Mouse (Mus musculus): Measurements from ENCODE around the gene Itpr2. TPM values are rescaled to one million over a fixed set of nuclear protein-coding genes. Genes with fewer than 3 reads are reported as not detected.

Itpr2 gene
- polyA plus RNA-seq, 1 experiment from 2014 or later = 6.0 TPM

DNA sequence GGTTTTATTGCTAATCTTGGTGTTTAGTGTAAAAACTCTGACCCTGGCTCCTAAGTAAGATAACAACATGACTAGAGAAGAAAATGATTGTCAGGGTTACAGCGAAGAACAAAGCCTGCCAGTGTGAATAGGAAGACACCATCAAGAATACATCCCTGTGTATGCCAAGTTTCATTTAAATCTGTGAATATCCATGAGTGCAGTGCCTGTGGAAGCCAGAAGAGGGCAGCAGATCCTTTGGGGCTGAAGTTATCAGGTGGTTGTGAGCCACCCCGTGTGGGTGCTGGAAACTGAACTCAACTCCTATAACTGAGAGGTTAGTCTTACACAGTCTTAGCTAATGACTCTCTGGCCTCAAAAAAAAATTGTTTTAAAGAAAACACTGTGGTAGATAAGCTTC lies 109.8 kb downstream of the Itpr2 start:
- no peaks in the 10 kb centered on the region for H3K4me1 ChIP-seq (ENCODE audit: control insufficient read depth, insufficient read depth, low read length)
- no peaks in the 10 kb centered on the region for H3K9me3 ChIP-seq (ENCODE audit: control insufficient read depth, low read length)
- WGBS = 85% methylated on average over 2 of the region's 2 CpGs
- no peaks in the 10 kb centered on the region for H3K27me3 ChIP-seq (ENCODE audit: control insufficient read depth, insufficient read depth, low read length)
- ATAC-seq (ENCODE audit: insufficient read depth, low FRiP score, low TSS enrichment) (no peak), DNase-seq (ENCODE audit: low spot score) (no peak)
- H3K36me3 ChIP-seq (ENCODE audit: control insufficient read depth, insufficient read depth, low read length) = no peaks in the 10 kb centered on the region
- no peak overlapping the region for H3K4me2 ChIP-seq (ENCODE audit: low read depth)
- no peak overlapping the region for H3K9ac ChIP-seq (ENCODE audit: low read length)
- H3K4me3 ChIP-seq (ENCODE audit: low read depth, low read length) = no peak overlapping the region
- no peak overlapping the region for H3K27ac ChIP-seq (ENCODE audit: low read depth, low read length)

DNA sequence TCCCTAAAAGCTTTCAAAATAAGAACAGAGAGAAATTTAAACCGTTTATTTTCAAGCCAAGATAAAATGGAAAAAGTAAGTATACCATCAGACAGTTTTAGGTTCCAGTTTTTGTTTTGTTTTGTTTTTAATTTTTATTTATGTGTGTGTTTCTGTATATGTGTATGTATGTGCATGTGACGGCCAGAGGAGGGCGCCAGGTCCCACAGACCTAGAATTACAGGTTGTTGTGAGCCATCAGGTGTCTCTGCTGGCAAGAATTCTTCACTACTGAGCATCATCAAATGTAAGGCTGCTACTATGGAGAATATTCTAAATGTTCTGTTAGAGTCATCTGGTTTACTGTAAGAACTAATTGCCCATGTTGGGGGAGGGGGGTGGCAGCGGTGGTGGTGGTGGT lies 111.9 kb downstream of the Itpr2 start:
- Histone ChIP-seq H3K27ac (ENCODE audit: low read depth, low read length) (no peak overlapping the region), H3K4me3 (ENCODE audit: low read depth, low read length) (no peak overlapping the region), H3K27me3 (ENCODE audit: control insufficient read depth, insufficient read depth, low read length) (no peaks in the 10 kb centered on the region), H3K4me2 (ENCODE audit: low read depth) (no peak overlapping the region), H3K9me3 (ENCODE audit: control insufficient read depth, low read length) (no peaks in the 10 kb centered on the region), H3K36me3 (ENCODE audit: control insufficient read depth, insufficient read depth, low read length) (no peaks in the 10 kb centered on the region), H3K4me1 (ENCODE audit: control insufficient read depth, insufficient read depth, low read length) (no peaks in the 10 kb centered on the region), H3K9ac (ENCODE audit: low read length) (no peak overlapping the region)
- WGBS = 90% methylated on average over 4 of the region's 4 CpGs
- ATAC-seq (ENCODE audit: insufficient read depth, low FRiP score, low TSS enrichment) = no peak
- no peak for DNase-seq (ENCODE audit: low spot score)

DNA sequence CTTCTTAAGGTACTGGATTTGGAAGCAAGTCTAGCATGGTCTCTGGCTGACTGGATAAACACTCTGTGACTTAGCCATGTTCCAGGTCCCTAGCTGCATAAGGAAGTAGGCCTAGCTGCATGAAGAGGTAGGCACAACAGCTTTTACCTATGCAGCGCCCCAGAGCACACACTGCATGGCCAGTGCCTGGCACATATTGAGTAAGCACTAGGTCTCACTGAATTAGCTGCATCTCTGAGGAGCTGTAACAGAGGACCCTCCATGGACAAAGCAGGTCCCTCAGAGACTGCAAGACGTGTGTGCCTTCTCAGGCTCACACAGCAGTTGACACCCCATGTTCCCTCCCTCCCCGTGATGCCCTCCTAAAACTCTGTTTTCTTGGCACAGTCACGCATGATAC lies 114.0 kb downstream of the Itpr2 start:
- H3K4me1 ChIP-seq (ENCODE audit: control insufficient read depth, insufficient read depth, low read length) = no peaks in the 10 kb centered on the region
- no peak overlapping the region for H3K27ac ChIP-seq (ENCODE audit: low read depth, low read length)
- no peak overlapping the region for H3K4me3 ChIP-seq (ENCODE audit: low read depth, low read length)
- H3K27me3 ChIP-seq (ENCODE audit: control insufficient read depth, insufficient read depth, low read length) = no peaks in the 10 kb centered on the region
- no peak overlapping the region for H3K4me2 ChIP-seq (ENCODE audit: low read depth)
- WGBS = 83% methylated on average over 4 of the region's 4 CpGs
- H3K36me3 ChIP-seq (ENCODE audit: control insufficient read depth, insufficient read depth, low read length) = no peaks in the 10 kb centered on the region
- no peak for DNase-seq (ENCODE audit: low spot score)
- ATAC-seq (ENCODE audit: insufficient read depth, low FRiP score, low TSS enrichment) = no peak
- no peaks in the 10 kb centered on the region for H3K9me3 ChIP-seq (ENCODE audit: control insufficient read depth, low read length)
- no peak overlapping the region for H3K9ac ChIP-seq (ENCODE audit: low read length)

DNA sequence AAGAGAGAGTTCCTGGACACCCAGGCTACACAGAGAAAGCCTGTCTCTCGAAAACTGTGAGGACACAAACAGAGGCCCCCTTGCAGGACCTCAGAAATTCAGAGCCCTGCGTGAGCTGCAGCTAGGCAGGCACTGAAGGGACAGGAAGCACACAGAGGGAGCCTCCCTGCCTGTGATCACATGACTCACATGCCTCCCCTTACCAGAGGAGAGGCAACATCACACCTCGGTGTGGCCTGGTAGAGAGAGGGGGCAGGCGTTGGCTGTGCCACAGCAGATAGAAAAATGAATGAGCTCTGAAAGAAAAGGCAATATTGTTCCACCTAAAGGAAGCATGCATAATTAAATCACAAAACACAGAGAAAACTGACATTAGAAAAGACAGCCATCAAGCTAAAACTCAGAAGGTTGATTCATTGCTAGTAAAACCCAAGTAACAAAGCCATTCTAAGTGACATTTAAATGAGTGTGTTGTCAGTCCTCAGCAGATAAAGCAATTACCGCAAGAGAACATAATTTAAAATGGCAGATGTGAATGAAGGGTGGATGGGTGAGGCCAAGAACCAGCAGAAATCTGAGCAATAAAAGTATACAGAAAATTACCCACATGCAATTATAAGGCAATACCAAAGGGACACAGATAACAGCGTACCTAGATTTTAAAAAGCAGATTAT lies 114.8 kb downstream of the Itpr2 start:
- peak; percentile 65; the same call in 1 of the 2 replicates for ATAC-seq (ENCODE audit: insufficient read depth, low FRiP score, low TSS enrichment)
- no peak overlapping the region for H3K27ac ChIP-seq (ENCODE audit: low read depth, low read length)

DNA sequence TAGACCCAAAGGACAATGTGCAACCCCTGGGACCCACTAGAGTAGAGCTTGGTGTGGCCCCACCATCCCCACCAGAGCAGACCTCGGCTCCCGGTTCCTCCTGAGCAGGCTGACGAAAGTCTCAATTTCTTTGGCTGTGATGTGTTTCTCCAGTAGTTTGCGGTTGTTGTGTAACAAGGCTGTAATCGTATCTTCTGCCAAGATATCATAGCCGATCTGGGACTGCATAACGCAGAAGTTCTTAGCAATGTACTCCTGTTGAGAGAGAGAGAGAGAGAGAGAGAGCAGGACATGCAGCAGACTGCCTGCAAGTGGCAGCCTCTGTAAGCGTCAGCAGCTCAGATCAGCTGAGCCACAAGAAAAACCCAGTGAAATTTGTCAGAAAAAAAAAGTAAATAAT lies 122.8 kb downstream of the Itpr2 start:
- Histone ChIP-seq H3K4me1 (ENCODE audit: control insufficient read depth, insufficient read depth, low read length) (no peaks in the 10 kb centered on the region), H3K27ac (ENCODE audit: low read depth, low read length) (no peak overlapping the region), H3K9ac (ENCODE audit: low read length) (no peak overlapping the region), H3K36me3 (ENCODE audit: control insufficient read depth, insufficient read depth, low read length) (no peaks in the 10 kb centered on the region), H3K27me3 (ENCODE audit: control insufficient read depth, insufficient read depth, low read length) (no peaks in the 10 kb centered on the region), H3K4me2 (ENCODE audit: low read depth) (no peak overlapping the region), H3K4me3 (ENCODE audit: low read depth, low read length) (no peak overlapping the region), H3K9me3 (ENCODE audit: control insufficient read depth, low read length) (no peaks in the 10 kb centered on the region)
- ATAC-seq (ENCODE audit: insufficient read depth, low FRiP score, low TSS enrichment) (no peak), DNase-seq (ENCODE audit: low spot score) (no peak)
- 89% methylated on average over 8 of the region's 8 CpGs for WGBS

More for the DNA sequence above, 114.8 kb downstream of the Itpr2 start:
- no peak for DNase-seq (ENCODE audit: low spot score)
- Histone ChIP-seq H3K4me3 (ENCODE audit: low read depth, low read length) (no peak overlapping the region), H3K4me1 (ENCODE audit: control insufficient read depth, insufficient read depth, low read length) (no peaks in the 10 kb centered on the region), H3K9me3 (ENCODE audit: control insufficient read depth, low read length) (no peaks in the 10 kb centered on the region), H3K36me3 (ENCODE audit: control insufficient read depth, insufficient read depth, low read length) (no peaks in the 10 kb centered on the region), H3K9ac (ENCODE audit: low read length) (no peak overlapping the region), H3K4me2 (ENCODE audit: low read depth) (no peak overlapping the region), H3K27me3 (ENCODE audit: control insufficient read depth, insufficient read depth, low read length) (no peaks in the 10 kb centered on the region)
- WGBS = 37% methylated on average over 6 of the region's 6 CpGs

DNA sequence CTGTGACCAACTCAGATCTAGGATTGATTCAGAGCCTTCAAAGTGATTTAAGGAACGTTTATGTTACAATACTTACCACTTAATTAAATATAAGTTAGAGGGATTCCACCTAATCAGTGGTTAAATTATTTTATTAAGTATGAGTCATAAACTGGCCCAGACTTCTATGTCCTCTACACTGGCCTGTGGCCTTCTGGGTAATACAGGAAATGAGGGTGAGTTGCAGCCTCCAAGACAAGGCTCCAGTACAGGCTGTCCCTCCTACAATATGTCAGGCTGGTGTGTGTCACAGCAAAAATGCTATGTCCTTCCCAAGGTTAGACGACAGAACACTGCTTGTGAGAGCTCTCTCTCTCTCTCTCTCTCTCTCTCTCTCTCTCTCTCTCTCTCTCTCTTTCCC lies 130.5 kb downstream of the Itpr2 start:
- WGBS = 73% methylated on average over 2 of the region's 2 CpGs
- no peak overlapping the region for H3K4me2 ChIP-seq (ENCODE audit: low read depth)
- DNase-seq (ENCODE audit: low spot score) (no peak), ATAC-seq (ENCODE audit: insufficient read depth, low FRiP score, low TSS enrichment) (no peak)
- H3K36me3 ChIP-seq (ENCODE audit: control insufficient read depth, insufficient read depth, low read length) = no peaks in the 10 kb centered on the region
- no peaks in the 10 kb centered on the region for H3K27me3 ChIP-seq (ENCODE audit: control insufficient read depth, insufficient read depth, low read length)
- H3K27ac ChIP-seq (ENCODE audit: low read depth, low read length) = no peak overlapping the region
- no peaks in the 10 kb centered on the region for H3K4me1 ChIP-seq (ENCODE audit: control insufficient read depth, insufficient read depth, low read length)
- H3K9me3 ChIP-seq (ENCODE audit: control insufficient read depth, low read length) = no peaks in the 10 kb centered on the region
- H3K4me3 ChIP-seq (ENCODE audit: low read depth, low read length) = no peak overlapping the region
- no peak overlapping the region for H3K9ac ChIP-seq (ENCODE audit: low read length)

DNA sequence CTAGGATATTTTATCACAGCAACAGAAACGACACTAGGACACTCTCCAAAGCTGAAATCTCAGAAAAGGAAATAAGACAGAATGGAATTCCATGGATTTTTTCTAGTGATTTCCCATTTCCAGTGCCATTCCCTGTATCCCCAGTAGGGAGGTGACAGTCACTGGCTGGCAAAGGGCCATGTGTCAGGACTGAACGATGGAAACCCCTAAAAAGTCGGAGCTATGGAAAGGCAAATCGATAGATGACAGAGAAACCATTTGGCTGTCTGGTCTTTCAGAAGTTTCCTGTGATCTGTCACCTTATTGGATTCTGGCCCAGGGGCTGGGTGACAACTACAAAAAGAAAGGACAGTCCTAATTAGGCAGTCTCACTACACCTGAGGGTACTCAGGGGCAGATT lies 135.8 kb downstream of the Itpr2 start:
- H3K9ac ChIP-seq (ENCODE audit: low read length) = no peak overlapping the region
- whole genome bisulfite sequencing = 83% methylated on average over 4 of the region's 4 CpGs
- no peak for ATAC-seq (ENCODE audit: insufficient read depth, low FRiP score, low TSS enrichment)
- DNase-seq (ENCODE audit: low spot score) = no peak
- no peaks in the 10 kb centered on the region for H3K27me3 ChIP-seq (ENCODE audit: control insufficient read depth, insufficient read depth, low read length)
- no peak overlapping the region for H3K27ac ChIP-seq (ENCODE audit: low read depth, low read length)
- no peaks in the 10 kb centered on the region for H3K4me1 ChIP-seq (ENCODE audit: control insufficient read depth, insufficient read depth, low read length)
- H3K36me3 ChIP-seq (ENCODE audit: control insufficient read depth, insufficient read depth, low read length) = no peaks in the 10 kb centered on the region
- H3K4me2 ChIP-seq (ENCODE audit: low read depth) = no peak overlapping the region
- H3K4me3 ChIP-seq (ENCODE audit: low read depth, low read length) = no peak overlapping the region
- no peaks in the 10 kb centered on the region for H3K9me3 ChIP-seq (ENCODE audit: control insufficient read depth, low read length)

DNA sequence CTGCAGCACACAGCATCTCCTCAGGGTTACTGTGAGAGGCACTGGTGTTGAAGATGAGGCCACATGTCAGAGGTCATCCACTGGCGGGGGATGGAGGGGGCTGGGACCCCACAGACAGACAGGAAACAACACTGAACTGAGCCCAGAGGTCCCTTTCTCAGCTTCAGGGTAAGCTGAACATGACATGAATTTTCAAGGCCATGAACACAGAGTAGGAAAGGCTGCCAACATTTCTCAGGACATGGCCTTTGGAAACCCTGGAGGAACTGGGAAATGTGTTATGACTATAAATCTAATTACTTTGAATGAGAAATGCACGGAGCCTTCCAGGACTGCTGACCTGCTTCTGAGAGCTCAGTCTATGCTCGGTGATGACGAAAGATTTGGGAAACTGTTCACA lies 144.1 kb downstream of the Itpr2 start:
- no peaks in the 10 kb centered on the region for H3K4me1 ChIP-seq (ENCODE audit: control insufficient read depth, insufficient read depth, low read length)
- DNase-seq (ENCODE audit: low spot score) (no peak), ATAC-seq (ENCODE audit: insufficient read depth, low FRiP score, low TSS enrichment) (no peak)
- no peaks in the 10 kb centered on the region for H3K36me3 ChIP-seq (ENCODE audit: control insufficient read depth, insufficient read depth, low read length)
- H3K27ac ChIP-seq (ENCODE audit: low read depth, low read length) = no peak overlapping the region
- H3K27me3 ChIP-seq (ENCODE audit: control insufficient read depth, insufficient read depth, low read length) = no peaks in the 10 kb centered on the region
- no peaks in the 10 kb centered on the region for H3K9me3 ChIP-seq (ENCODE audit: control insufficient read depth, low read length)
- no peak overlapping the region for H3K4me2 ChIP-seq (ENCODE audit: low read depth)
- WGBS = 60% methylated on average over 4 of the region's 4 CpGs
- H3K4me3 ChIP-seq (ENCODE audit: low read depth, low read length) = no peak overlapping the region
- H3K9ac ChIP-seq (ENCODE audit: low read length) = no peak overlapping the region

DNA sequence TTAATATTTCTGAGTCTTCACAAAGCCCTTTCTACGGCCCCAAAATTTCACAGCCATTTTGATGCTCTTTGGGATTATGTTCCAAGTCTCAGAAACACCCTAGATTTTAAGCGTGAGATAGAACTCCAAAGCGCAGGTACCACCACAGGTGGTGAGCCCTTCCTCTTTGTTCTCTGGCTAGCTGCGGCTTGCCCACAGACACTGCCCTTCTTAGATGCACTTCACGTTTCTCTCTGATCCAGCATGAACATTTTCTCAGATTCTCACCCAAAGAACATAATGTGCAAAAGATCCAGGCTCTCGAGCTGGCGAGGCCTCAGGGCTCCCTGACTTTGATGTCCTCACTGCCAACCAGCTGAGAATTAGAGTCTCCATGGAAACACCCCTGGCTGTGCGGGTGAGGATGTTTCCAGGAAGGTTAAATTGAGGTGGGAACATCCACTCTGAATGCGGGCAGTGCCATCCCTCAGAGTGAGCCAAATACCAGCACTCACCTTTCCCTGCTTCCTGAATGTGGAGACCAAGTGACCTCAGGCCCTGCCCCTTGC lies 149.7 kb downstream of the Itpr2 start:
- Histone ChIP-seq H3K36me3 (ENCODE audit: control insufficient read depth, insufficient read depth, low read length) (no peaks in the 10 kb centered on the region), H3K4me2 (ENCODE audit: low read depth) (no peak overlapping the region), H3K27me3 (ENCODE audit: control insufficient read depth, insufficient read depth, low read length) (no peaks in the 10 kb centered on the region), H3K4me1 (ENCODE audit: control insufficient read depth, insufficient read depth, low read length) (no peaks in the 10 kb centered on the region), H3K9me3 (ENCODE audit: control insufficient read depth, low read length) (no peaks in the 10 kb centered on the region), H3K9ac (ENCODE audit: low read length) (no peak overlapping the region), H3K27ac (ENCODE audit: low read depth, low read length) (no peak overlapping the region), H3K4me3 (ENCODE audit: low read depth, low read length) (no peak overlapping the region)
- no peak for ATAC-seq (ENCODE audit: insufficient read depth, low FRiP score, low TSS enrichment)
- 67% methylated on average over 9 of the region's 9 CpGs for WGBS
- no peak for DNase-seq (ENCODE audit: low spot score)
